Mouse (Mus musculus) forebrain, embryonic 10.5 days (tissue): ENCODE data around the gene Drc3. TPM values are rescaled to one million over a fixed set of nuclear protein-coding genes. Genes with fewer than 3 reads are reported as not detected.
"Not testable (repeated sequence)": the region's sequence is repeated elsewhere in the genome, so short reads cannot be mapped to it uniquely, and the experiment has no call there.

ENCODE experiments used
- DNase-seq: peaks from one replicate; pipeline ENCODE4 v3.0.0-alpha.2; 2017; ENCODE audit warnings: low spot score; ENCODE audit errors: extremely low spot score
- H3K27ac ChIP-seq: fragments of 300-500 bp; sonication (generic); 2 replicates; pipeline ENCODE4 v1.5.1; 2016; ENCODE audit warnings: mild to moderate bottlenecking
- H3K27me3 ChIP-seq: fragments of 300-500 bp; sonication (generic); 2 replicates; pipeline ENCODE4 v1.6.1; 2016; ENCODE audit warnings: mild to moderate bottlenecking; ENCODE audit not compliant: poor library complexity, severe bottlenecking
- H3K36me3 ChIP-seq: fragments of 300-500 bp; sonication (generic); replicated peaks from 2 replicates; pipeline ENCODE4 v1.6.1; 2016; ENCODE audit warnings: mild to moderate bottlenecking, moderate library complexity
- H3K4me1 ChIP-seq: fragments of 300-500 bp; sonication (generic); 2 replicates; pipeline ENCODE4 v1.6.1; 2016
- H3K4me3 ChIP-seq: fragments of 300-500 bp; sonication (generic); 2 replicates; pipeline ENCODE4 v1.5.1; 2016; ENCODE audit warnings: mild to moderate bottlenecking, moderate library complexity
- H3K9me3 ChIP-seq: fragments of 300-500 bp; sonication (generic); 2 replicates; pipeline ENCODE4 v1.6.1; 2016; ENCODE audit warnings: mild to moderate bottlenecking, moderate library complexity
- WGBS: fragments of 180-500 bp; shearing (Covaris S2); methylation state at CpG from one replicate; pipeline ENCODE4 v1.1.7; 2016; 5-methylcytosine and 5-hydroxymethylcytosine counted together
- polyA plus RNA-seq: library from polyadenylated mRNA; unstranded; fragments of >200 nt; fragmentation: Nextera tagmentation; extraction: Ambion mirVana; gene quantifications from 2 replicates; pipeline ENCODE4 v1.2.1, GENCODE M21; 2016

The Drc3 gene
- polyA plus RNA-seq, 1 experiment from 2014 or later = 1.5 TPM

GRCm38 (mm10) chr11:60417717-60418472 is 64.8 kb downstream of the Drc3 start, which contains the start of gene Atpaf2:
TSS of gene Atpaf2 (minus strand) at chr11:60418457.
- H3K27me3 ChIP-seq = no peaks in the 10 kb centered on the region
- H3K36me3 ChIP-seq = no peaks in the 10 kb centered on the region
- DNase-seq = peak; percentile 58
- peak within 1 kb of the TSS; percentile 91 for H3K4me3 ChIP-seq
- under 1% methylated on average over 39 of the region's 39 CpGs for WGBS
- H3K9me3 ChIP-seq = no peaks in the 10 kb centered on the region
- peak within 1 kb of the TSS; percentile 95 for H3K27ac ChIP-seq
- H3K4me1 ChIP-seq = peaks cover 43% of the 10 kb centered on the region

DNA sequence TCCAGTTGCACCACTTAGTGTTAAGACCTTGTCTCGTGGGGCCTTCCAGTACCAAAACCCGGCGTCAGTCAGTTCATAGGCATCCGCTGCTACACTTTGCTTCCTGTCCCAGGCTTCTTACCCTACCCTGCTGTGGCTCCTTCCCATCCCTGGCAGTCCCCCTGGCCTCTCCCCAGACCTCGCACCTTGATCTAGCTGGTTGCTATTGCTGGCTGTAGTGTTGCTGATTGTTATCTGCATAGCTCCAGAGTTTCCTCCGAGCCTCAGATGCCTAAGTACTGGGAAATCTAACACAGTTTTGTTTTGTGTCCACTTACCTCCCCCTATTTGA is 65.3 kb downstream of the Drc3 start:
- peaks cover 43% of the 10 kb centered on the region for H3K4me1 ChIP-seq
- no peaks in the 10 kb centered on the region for H3K36me3 ChIP-seq
- DNase-seq = peak; percentile 19
- WGBS = 40% methylated on average over 6 of the region's 6 CpGs
- H3K27me3 ChIP-seq = no peaks in the 10 kb centered on the region
- H3K9me3 ChIP-seq = no peaks in the 10 kb centered on the region
- peak overlapping the region; percentile 95 for H3K27ac ChIP-seq
- peak overlapping the region; percentile 91 for H3K4me3 ChIP-seq

DNA sequence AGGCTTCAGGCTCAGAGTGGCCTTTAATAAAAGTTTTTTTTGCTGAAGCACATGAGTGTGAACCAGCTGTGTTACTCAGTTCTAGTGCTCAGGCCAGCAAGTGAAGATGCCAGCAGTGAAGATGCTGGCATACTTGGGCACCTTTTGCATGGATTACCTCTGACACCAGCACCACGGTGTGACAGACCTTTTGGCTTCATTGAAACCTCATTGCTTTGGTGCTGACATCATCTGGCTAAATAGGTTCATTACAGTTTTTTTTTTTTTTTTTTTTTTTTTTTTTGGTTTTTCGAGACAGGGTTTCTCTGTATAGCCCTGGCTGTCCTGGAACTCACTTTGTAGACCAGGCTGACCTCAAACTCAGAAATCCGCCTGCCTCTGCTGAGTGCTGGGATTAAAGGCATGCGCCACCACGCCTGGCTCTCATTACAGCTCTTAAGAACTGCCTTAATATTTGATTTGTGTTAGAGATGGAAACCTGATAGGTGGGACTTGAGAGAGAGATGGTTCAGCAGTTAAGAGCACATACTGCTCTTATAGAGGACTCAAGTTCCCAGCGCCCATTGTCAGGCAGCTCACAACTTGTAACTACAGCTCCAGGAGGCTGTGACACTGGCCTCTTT is 69.0 kb downstream of the Drc3 start:
- Histone ChIP-seq H3K4me1 (peaks cover 20% of the 10 kb centered on the region), H3K9me3 (no peaks in the 10 kb centered on the region), H3K27me3 (no peaks in the 10 kb centered on the region), H3K36me3 (peaks cover 12% of the 10 kb centered on the region), H3K27ac (no peak overlapping the region), H3K4me3 (no peak overlapping the region)
- no peak for DNase-seq
- WGBS = 67% methylated on average over 6 of the region's 6 CpGs

- 68% methylated on average over 1 of the region's 1 CpGs for WGBS
- no peak overlapping the region for H3K4me3 ChIP-seq
- H3K27ac ChIP-seq = no peak overlapping the region
- H3K36me3 ChIP-seq = peaks cover 19% of the 10 kb centered on the region
- no peaks in the 10 kb centered on the region for H3K27me3 ChIP-seq
- no peaks in the 10 kb centered on the region for H3K9me3 ChIP-seq
- peaks cover 15% of the 10 kb centered on the region for H3K4me1 ChIP-seq
- no peak for DNase-seq
These were observed 69.9 kb downstream of the Drc3 start for GRCm38 (mm10) chr11:60423006-60423405.

DNA sequence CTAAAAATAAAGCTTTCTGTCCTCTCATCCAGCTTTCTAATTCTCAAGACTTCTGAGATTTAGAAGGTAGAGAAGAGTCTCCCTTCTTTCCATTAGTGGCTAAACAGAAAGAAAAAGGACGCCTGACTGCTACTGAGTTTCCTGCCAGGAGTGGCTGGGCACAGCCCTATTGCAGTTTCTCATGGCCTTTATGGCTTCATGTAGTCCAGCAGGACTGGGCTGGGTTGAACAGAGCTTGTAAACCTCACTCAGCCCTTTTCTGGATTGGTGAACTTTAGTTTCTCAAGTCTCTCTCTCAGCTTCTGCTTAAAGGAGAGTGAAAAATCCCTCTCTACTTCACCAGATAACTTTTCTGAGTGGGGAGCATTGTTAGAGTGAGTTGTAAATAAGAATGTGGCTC is 73.3 kb downstream of the Drc3 start:
- H3K4me3 ChIP-seq = no peak overlapping the region
- no peaks in the 10 kb centered on the region for H3K9me3 ChIP-seq
- H3K27ac ChIP-seq = no peak overlapping the region
- 88% methylated on average over 1 of the region's 1 CpGs for WGBS
- no peaks in the 10 kb centered on the region for H3K4me1 ChIP-seq
- peaks cover 46% of the 10 kb centered on the region for H3K36me3 ChIP-seq
- no peak for DNase-seq
- no peaks in the 10 kb centered on the region for H3K27me3 ChIP-seq

- Histone ChIP-seq H3K9me3 (no peaks in the 10 kb centered on the region), H3K4me1 (no peaks in the 10 kb centered on the region), H3K27ac (no peak overlapping the region), H3K36me3 (peaks cover 58% of the 10 kb centered on the region), H3K27me3 (no peaks in the 10 kb centered on the region), H3K4me3 (no peak overlapping the region)
- WGBS = 95% methylated on average over 3 of the region's 3 CpGs
- no peak for DNase-seq
These were observed 74.5 kb downstream of the Drc3 start for GRCm38 (mm10) chr11:60427628-60428027.

DNA sequence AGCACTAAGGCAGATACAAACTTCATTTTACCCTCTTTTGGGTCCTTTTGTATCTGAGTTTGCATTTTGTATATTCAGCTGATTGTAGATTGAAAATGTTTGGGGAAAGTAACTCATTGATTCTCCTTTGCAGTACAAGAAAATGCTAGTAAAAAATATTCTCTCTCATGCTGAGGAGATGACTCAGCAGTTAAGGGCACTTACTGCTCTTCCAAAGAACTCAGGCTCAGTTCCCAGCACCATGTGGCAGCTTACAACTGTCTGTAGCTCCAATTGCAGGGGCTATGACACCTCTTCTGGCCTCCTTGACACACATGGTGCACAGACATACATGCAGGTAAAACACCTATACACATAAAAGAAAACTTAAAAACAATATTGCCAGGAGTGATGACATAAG is 80.4 kb downstream of the Drc3 start:
- no peak for DNase-seq
- Histone ChIP-seq H3K27me3 (no peaks in the 10 kb centered on the region), H3K36me3 (peaks cover 95% of the 10 kb centered on the region), H3K4me3 (no peak overlapping the region), H3K4me1 (no peaks in the 10 kb centered on the region), H3K9me3 (no peaks in the 10 kb centered on the region), H3K27ac (no peak overlapping the region)

GRCm38 (mm10) chr11:60435133-60435532 is 82.0 kb downstream of the Drc3 start:
- H3K9me3 ChIP-seq = no peaks in the 10 kb centered on the region
- no peak overlapping the region for H3K27ac ChIP-seq
- H3K4me3 ChIP-seq = no peak overlapping the region
- peaks cover 97% of the 10 kb centered on the region for H3K36me3 ChIP-seq
- DNase-seq = no peak
- no peaks in the 10 kb centered on the region for H3K4me1 ChIP-seq
- H3K27me3 ChIP-seq = no peaks in the 10 kb centered on the region
- 100% methylated on average over 1 of the region's 1 CpGs for WGBS

GRCm38 (mm10) chr11:60436618-60437017 is 83.5 kb downstream of the Drc3 start:
- H3K4me1 ChIP-seq = no peaks in the 10 kb centered on the region
- no peaks in the 10 kb centered on the region for H3K9me3 ChIP-seq
- no peak for DNase-seq
- H3K27me3 ChIP-seq = no peaks in the 10 kb centered on the region
- WGBS = 91% methylated on average over 3 of the region's 3 CpGs
- H3K27ac ChIP-seq = no peak overlapping the region
- H3K36me3 ChIP-seq = peaks cover 97% of the 10 kb centered on the region
- no peak overlapping the region for H3K4me3 ChIP-seq

GRCm38 (mm10) chr11:60439621-60440020 is 86.5 kb downstream of the Drc3 start:
- not testable (repeated sequence) for H3K4me3 ChIP-seq, H3K27me3 ChIP-seq, H3K27ac ChIP-seq, H3K4me1 ChIP-seq, H3K9me3 ChIP-seq, DNase-seq
- peaks cover 95% of the 10 kb centered on the region for H3K36me3 ChIP-seq
- 35% methylated on average over 1 of the region's 1 CpGs for WGBS

GRCm38 (mm10) chr11:60440176-60440575 is 87.0 kb downstream of the Drc3 start:
- Histone ChIP-seq H3K27me3 (no peaks in the 10 kb centered on the region), H3K4me1 (no peaks in the 10 kb centered on the region), H3K4me3 (no peak overlapping the region), H3K36me3 (peaks cover 90% of the 10 kb centered on the region), H3K9me3 (no peaks in the 10 kb centered on the region), H3K27ac (no peak overlapping the region)
- no peak for DNase-seq
- WGBS = 57% methylated on average over 7 of the region's 7 CpGs

- 87% methylated on average over 6 of the region's 6 CpGs for WGBS
- no peaks in the 10 kb centered on the region for H3K9me3 ChIP-seq
- no peak overlapping the region for H3K27ac ChIP-seq
- H3K4me1 ChIP-seq = no peaks in the 10 kb centered on the region
- no peak for DNase-seq
- H3K4me3 ChIP-seq = no peak overlapping the region
- no peaks in the 10 kb centered on the region for H3K27me3 ChIP-seq
- peaks cover 63% of the 10 kb centered on the region for H3K36me3 ChIP-seq
These were observed 89.8 kb downstream of the Drc3 start for GRCm38 (mm10) chr11:60442896-60443295.
